Mouse (Mus musculus): Measurements from ENCODE around the gene Neurl1b.

Gene Neurl1b

GRCm38 (mm10) chr17:26396765-26397164, 17.9 kb upstream of the Neurl1b start:
- no peak for DNase-seq (ENCODE audit: low read depth, low spot score)

GRCm38 (mm10) chr17:26397339-26397738, 17.3 kb upstream of the Neurl1b start:
- DNase-seq (ENCODE audit: low read depth, low spot score), result no peak

- no peak for DNase-seq (ENCODE audit: low read depth, low spot score)
Observed at GRCm38 (mm10) chr17:26405340-26406100, 9.1 kb upstream of the Neurl1b start.

GRCm38 (mm10) chr17:26412967-26413366, 1.7 kb upstream of the Neurl1b start:
- DNase-seq (ENCODE audit: low read depth, low spot score), result no peak

DNA sequence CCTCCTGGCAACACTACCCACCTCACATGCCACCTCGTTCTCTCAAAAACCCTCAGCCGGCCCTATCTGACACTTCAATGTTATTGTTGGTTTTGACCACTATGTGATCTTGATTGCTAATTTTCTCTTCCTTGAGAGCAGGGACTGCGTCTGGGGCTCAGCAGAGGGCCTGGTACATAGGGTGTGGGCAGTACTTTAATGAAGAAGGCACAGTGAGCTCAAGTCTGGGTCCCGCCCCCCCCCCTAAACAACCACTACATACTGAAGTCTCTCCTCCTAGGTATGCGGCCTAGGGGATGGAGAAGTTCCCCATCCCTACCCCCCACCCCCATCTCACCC, 476 bp upstream of the Neurl1b start:
- DNase-seq (ENCODE audit: low read depth, low spot score), result no peak

GRCm38 (mm10) chr17:26415355-26415865, 781 bp downstream of the Neurl1b start:
- DNase-seq (ENCODE audit: low read depth, low spot score), result peak; percentile 27

GRCm38 (mm10) chr17:26416141-26416540, 1.5 kb downstream of the Neurl1b start:
- DNase-seq (ENCODE audit: low read depth, low spot score), result no peak

GRCm38 (mm10) chr17:26417770-26418421, 3.3 kb downstream of the Neurl1b start:
- DNase-seq (ENCODE audit: low read depth, low spot score), result no peak

- no peak for DNase-seq (ENCODE audit: low read depth, low spot score)
Observed at GRCm38 (mm10) chr17:26420491-26421247, 6.0 kb downstream of the Neurl1b start.

DNA sequence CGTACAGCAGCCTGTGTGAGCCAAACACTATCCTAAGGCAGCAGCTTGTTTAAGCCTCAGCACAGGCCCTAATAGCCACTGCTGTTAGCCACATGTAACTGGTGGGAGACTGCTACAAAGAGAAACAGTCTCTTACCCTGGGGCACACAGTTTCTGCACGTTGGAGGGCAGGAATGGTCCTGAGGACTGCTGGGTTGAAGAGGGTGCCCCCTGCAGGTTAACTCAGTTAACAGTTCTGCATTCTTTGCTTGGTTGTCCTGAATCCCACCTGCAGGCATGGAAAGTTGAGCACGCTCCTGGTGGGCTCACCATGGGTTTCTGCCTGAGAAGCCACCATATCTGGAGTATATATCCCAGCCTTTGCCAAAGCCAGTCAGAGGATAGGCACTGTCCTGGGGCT, 6.9 kb downstream of the Neurl1b start:
- DNase-seq (ENCODE audit: low read depth, low spot score), result peak; percentile 31

DNA sequence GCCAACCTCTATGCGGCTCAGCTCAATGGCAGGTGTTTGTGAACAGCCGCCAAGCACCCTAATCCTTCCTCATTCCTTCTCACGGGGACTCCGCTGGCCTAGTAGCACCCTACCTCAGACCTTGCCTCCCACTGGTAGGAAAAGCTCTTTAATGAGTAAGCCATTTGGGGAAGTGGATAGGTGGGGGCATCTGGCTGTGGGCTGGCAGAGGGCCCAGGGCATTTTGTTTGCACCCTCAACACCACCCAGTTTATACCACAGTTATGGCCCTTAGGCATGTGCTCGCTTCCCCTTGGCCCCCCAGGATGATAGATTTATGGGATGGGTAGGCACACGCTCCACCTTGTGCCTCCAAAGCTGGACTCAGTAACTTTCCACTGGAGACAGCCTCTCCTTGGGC, 7.8 kb downstream of the Neurl1b start:
- DNase-seq (ENCODE audit: low read depth, low spot score), result no peak

GRCm38 (mm10) chr17:26423967-26424641, 9.5 kb downstream of the Neurl1b start:
- no peak for DNase-seq (ENCODE audit: low read depth, low spot score)

- no peak for DNase-seq (ENCODE audit: low read depth, low spot score)
Observed at GRCm38 (mm10) chr17:26424973-26425735, 10.5 kb downstream of the Neurl1b start.

GRCm38 (mm10) chr17:26433295-26433694, 18.7 kb downstream of the Neurl1b start:
- no peak for DNase-seq (ENCODE audit: low read depth, low spot score)

- no peak for DNase-seq (ENCODE audit: low read depth, low spot score)
Observed at GRCm38 (mm10) chr17:26437089-26437815, 22.6 kb downstream of the Neurl1b start.

- DNase-seq (ENCODE audit: low read depth, low spot score), result no peak
Observed at GRCm38 (mm10) chr17:26439001-26439400, 24.4 kb downstream of the Neurl1b start.

DNA sequence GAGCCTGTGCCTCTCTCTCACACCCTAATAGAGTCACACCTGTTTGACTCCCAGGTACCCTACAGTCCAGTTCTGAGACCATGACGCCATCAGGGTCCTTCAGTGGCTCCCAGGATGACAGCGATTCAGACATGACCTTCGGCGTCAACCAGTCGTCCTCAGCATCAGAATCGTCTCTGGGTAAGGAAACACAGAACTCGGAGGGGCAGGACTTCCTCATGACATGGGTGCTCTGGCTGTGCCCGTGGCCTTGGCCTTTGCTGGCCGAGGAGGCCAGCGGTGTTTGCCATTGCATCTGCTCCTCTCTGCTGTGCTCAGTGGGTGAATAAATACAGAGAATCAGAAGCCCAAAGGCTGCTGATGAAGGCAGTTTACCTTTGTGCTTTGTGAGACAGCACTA, 26.4 kb downstream of the Neurl1b start:
- DNase-seq (ENCODE audit: low read depth, low spot score), result no peak

GRCm38 (mm10) chr17:26442197-26442596, 27.6 kb downstream of the Neurl1b start:
- no peak for DNase-seq (ENCODE audit: low read depth, low spot score)

- no peak for DNase-seq (ENCODE audit: low read depth, low spot score)
Observed at GRCm38 (mm10) chr17:26443865-26444264, 29.2 kb downstream of the Neurl1b start.

DNA sequence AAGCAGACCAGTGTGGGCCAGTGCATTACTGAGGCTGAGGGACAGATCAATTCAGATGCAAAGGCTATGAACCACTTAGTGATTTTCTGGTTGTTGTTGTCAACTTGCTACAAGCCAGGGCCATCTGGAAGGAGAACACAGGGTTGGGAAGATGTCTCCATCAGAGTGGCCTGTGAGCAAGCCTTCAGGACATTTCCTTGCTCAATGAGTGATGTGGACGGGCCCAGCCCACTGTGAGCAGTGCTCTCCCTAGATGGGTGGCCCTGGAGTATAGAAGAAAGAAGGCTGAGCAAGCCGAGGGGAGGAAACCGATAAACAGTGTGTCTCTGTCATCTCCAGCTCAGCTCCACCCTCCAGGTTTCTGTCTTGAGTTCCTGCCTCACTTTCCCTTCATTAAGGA, 34.8 kb downstream of the Neurl1b start:
- DNase-seq (ENCODE audit: low read depth, low spot score), result no peak
